Mouse (Mus musculus): Measurements from ENCODE around the gene Ucn2. TPM values are rescaled to one million over a fixed set of nuclear protein-coding genes. Genes with fewer than 3 reads are reported as not detected.
A peak's percentile ranks its signal among the peaks of the same experiment; 100 is the strongest.

Ucn2 gene
- total RNA-seq (2021), result 1 to 10 TPM; 2.9 to 3.8 TPM
- long read RNA-seq, experiment 1, result 0 reads
- long read RNA-seq, experiment 2, result 0 reads

GRCm38 (mm10) chr9:108985710-108986109 is at the start of gene Ucn2:
Gene Ucn2, plus strand, starts transcription at chr9:108986010.
- no peak for DNase-seq (ENCODE audit: low spot score in 2 of 2)

- peak; percentile 89 to 96 for DNase-seq (ENCODE audit: low spot score in 2 of 2)
These were observed 49.1 kb upstream of the Ucn2 start, which contains the start of gene Uqcrc1 for GRCm38 (mm10) chr9:108936418-108937364. Gene Uqcrc1, plus strand, starts transcription at chr9:108936633.

- no peak for DNase-seq (ENCODE audit: low spot score in 2 of 2)
These were observed 40.7 kb upstream of the Ucn2 start for GRCm38 (mm10) chr9:108945111-108945510.

GRCm38 (mm10) chr9:108945608-108946007 is 40.2 kb upstream of the Ucn2 start:
- no peak for DNase-seq (ENCODE audit: low spot score in 2 of 2)

GRCm38 (mm10) chr9:108949231-108949966 is 36.4 kb upstream of the Ucn2 start:
- DNase-seq (ENCODE audit: low spot score in 2 of 2), result peak in 1 of 2 experiments; percentile 34

GRCm38 (mm10) chr9:108949967-108950728 is 35.7 kb upstream of the Ucn2 start:
- DNase-seq (ENCODE audit: low spot score in 2 of 2), result no peak

- no peak for DNase-seq (ENCODE audit: low spot score in 2 of 2)
These were observed 32.7 kb upstream of the Ucn2 start, which contains the start of gene Col7a1 for GRCm38 (mm10) chr9:108953081-108953636. Gene Col7a1, plus strand, starts transcription at chr9:108953586.

GRCm38 (mm10) chr9:108955241-108955640 is 30.6 kb upstream of the Ucn2 start:
- no peak for DNase-seq (ENCODE audit: low spot score in 2 of 2)

- no peak for DNase-seq (ENCODE audit: low spot score in 2 of 2)
These were observed 30.0 kb upstream of the Ucn2 start for GRCm38 (mm10) chr9:108955846-108956245.

GRCm38 (mm10) chr9:108963577-108963976 is 22.2 kb upstream of the Ucn2 start:
- DNase-seq (ENCODE audit: low spot score in 2 of 2), result no peak

GRCm38 (mm10) chr9:108964338-108964737 is 21.5 kb upstream of the Ucn2 start:
- no peak for DNase-seq (ENCODE audit: low spot score in 2 of 2)

GRCm38 (mm10) chr9:108970623-108971022 is 15.2 kb upstream of the Ucn2 start:
- no peak for DNase-seq (ENCODE audit: low spot score in 2 of 2)

GRCm38 (mm10) chr9:108976483-108976882 is 9.3 kb upstream of the Ucn2 start:
- no peak for DNase-seq (ENCODE audit: low spot score in 2 of 2)

GRCm38 (mm10) chr9:108977966-108978365 is 7.8 kb upstream of the Ucn2 start:
- DNase-seq (ENCODE audit: low spot score in 2 of 2), result no peak

- DNase-seq (ENCODE audit: low spot score in 2 of 2), result no peak
These were observed 3.3 kb upstream of the Ucn2 start for GRCm38 (mm10) chr9:108982498-108982897.

GRCm38 (mm10) chr9:108983209-108983608 is 2.6 kb upstream of the Ucn2 start:
- DNase-seq (ENCODE audit: low spot score in 2 of 2), result no peak

GRCm38 (mm10) chr9:108987704-108988350 is 2.0 kb downstream of the Ucn2 start:
- DNase-seq (ENCODE audit: low spot score in 2 of 2), result peak; percentile 72 to 79

GRCm38 (mm10) chr9:108989802-108990461 is 4.1 kb downstream of the Ucn2 start:
- no peak for DNase-seq (ENCODE audit: low spot score in 2 of 2)

- DNase-seq (ENCODE audit: low spot score in 2 of 2), result no peak
These were observed 4.6 kb downstream of the Ucn2 start for GRCm38 (mm10) chr9:108990462-108990820.
